Mouse (Mus musculus) heart, adult 2 months (tissue): Measurements from ENCODE around the gene H3f3b.

Experiments used
- CTCF ChIP-seq: fragments of 200-600 bp; IDR thresholded peaks from 2 replicates; pipeline ENCODE4 v1.8.1; 2022; ENCODE audit warnings: antibody characterized with exemption, mild to moderate bottlenecking, moderate library complexity
- EP300 ChIP-seq: fragments of 200-500 bp; IDR thresholded peaks from 2 replicates; pipeline ENCODE4 v1.6.1; 2011; ENCODE audit warnings: low read depth, low read length, control low read depth; ENCODE audit not compliant: insufficient read depth
- POLR2A ChIP-seq: fragments of 200-500 bp; IDR thresholded peaks from 2 replicates; pipeline ENCODE4 v1.6.1; 2011; ENCODE audit warnings: mild to moderate bottlenecking, low read depth, low read length, control low read depth; ENCODE audit not compliant: insufficient read depth

GRCm38 (mm10) chr11:116004186-116004823 lies 23.5 kb downstream of the H3f3b start:
- TF ChIP-seq POLR2A (no peak), CTCF (no peak), EP300 (no peak)
